Mouse (Mus musculus) G1E (cell line): ENCODE measurements around the gene Reep1.

Source experiments
- CTCF ChIP-seq: IDR thresholded peaks from 2 replicates; pipeline ENCODE4 v1.5.1; 2012; ENCODE audit warnings: low read depth, low read length, inconsistent platforms, mixed read lengths
- GATA1 ChIP-seq: IDR thresholded peaks from 2 replicates; pipeline ENCODE4 v1.6.1; 2012; ENCODE audit warnings: borderline replicate concordance, low read length, inconsistent platforms, mixed read lengths
- GATA2 ChIP-seq: IDR thresholded peaks from 2 replicates; pipeline ENCODE4 v1.6.1; 2012; ENCODE audit warnings: low read depth, low read length, inconsistent platforms, borderline replicate concordance
- POLR2AphosphoS5 ChIP-seq: IDR thresholded peaks from 2 replicates; pipeline ENCODE4 v1.6.1; 2012; ENCODE audit warnings: low read depth, low read length, inconsistent platforms; ENCODE audit not compliant: insufficient replicate concordance
- TAL1 ChIP-seq: conservative IDR thresholded peaks from 2 replicates; pipeline ENCODE4 v1.6.1; 2012; ENCODE audit warnings: low read depth, low read length, inconsistent platforms, mixed read lengths

DNA sequence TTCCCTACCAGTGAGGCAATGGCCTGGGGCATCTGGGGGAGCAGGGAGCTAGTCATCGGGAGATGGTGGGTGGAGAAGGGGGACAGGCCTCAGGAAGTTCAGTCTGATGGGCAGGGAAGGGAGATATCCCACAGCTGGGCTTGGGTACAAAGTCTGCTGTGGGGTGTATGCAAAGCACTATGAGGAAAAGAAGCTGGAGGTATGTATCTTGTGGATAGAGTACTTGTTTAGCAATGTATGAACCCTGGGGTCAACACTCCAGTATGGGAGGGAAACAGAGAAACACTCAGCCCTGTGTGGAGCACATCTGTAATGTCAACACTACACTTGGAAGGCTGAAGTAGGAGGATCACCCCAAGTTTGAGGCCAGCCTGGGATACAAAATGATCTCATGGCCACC, 99.4 kb downstream of the Reep1 start:
- no peak for TF ChIP-seq CTCF
- TF ChIP-seq TAL1 = no peak
- no peak for TF ChIP-seq GATA1
- no peak for TF ChIP-seq GATA2
- no peak for TF ChIP-seq POLR2AphosphoS5
